Mouse (Mus musculus): Measurements from ENCODE around the gene Adam10.

- TF ChIP-seq POLR2A (IDR thresholded peaks at IDR 0.05; ENCODE audit: borderline replicate concordance, extremely low read depth, low read depth, low read length) (no peak), CTCF (IDR thresholded peaks at IDR 0.05; ENCODE audit: insufficient read depth, low read length) (no peak)
Measured at GRCm38 (mm10) chr9:70818739-70819138, 139.9 kb downstream of the Adam10 start.
